Mouse (Mus musculus) Muller cell, postnatal 12 days (primary cell): ENCODE data around the gene Fam98b.

Experiments
- DNase-seq: peaks from one replicate; pipeline ENCODE4 v3.0.0-alpha.2; 2015; ENCODE audit errors: inconsistent ontology term

The Fam98b gene

DNA sequence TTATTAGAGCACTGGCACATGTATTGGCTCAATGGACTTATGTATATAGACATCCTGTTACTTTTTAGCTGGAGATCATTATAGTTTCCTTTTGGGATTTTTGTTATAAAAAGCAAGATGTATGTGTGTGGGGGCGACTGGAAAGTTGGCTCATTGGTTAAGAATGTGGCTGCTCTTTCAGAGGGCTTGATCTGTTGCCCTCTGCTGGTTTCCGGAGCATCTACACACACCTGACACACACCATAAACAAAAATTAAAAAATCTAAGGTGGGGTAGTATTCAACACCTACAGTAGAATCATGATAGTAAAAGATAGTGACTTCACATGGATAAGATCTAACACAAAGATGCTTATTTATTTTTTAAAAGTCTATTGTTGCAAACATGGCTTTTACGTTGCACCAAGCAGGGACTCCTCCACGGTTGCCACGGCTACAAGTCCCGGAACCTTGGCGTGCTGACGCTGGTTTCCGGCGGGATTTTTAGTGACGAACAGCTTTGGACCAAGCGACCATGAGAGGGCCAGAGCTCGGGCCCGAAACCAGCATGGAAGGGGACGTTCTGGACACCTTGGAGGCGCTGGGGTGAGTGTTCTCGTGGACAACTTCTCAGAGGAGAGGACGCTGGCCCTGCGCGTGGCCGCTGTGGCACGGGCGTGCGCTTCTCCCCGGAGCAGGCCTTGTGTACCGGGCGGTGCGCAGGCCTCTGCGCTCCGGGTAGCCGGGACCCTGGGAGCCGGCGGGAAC is at the start of gene Fam98b:
Fam98b (plus strand) TSS at position 485 of the 746 bp plus-strand sequence.
- peak; percentile 94 for DNase-seq

DNA sequence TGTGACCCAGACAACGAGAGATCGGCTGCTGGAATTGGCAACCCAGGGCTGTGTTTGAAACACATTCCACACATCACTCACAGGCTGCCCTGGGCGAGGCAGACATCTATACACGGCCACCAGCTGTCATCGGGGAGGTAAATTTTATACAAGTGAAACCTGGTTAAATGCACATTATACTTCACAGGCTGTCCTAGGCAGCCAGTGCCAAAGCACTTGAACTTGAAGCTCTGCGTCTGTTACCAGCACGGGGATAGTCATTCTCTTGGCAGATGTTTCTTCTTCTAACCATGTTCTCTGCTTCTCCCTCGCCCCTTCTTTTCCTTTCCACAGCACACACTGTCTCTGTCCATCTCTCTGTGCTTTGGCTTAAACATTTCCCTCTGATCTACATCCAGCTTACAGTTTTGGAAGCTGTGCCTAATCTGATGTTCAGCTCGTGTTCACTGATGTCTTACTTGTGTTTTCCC is 48.6 kb upstream of the Fam98b start:
- no peak for DNase-seq

DNA sequence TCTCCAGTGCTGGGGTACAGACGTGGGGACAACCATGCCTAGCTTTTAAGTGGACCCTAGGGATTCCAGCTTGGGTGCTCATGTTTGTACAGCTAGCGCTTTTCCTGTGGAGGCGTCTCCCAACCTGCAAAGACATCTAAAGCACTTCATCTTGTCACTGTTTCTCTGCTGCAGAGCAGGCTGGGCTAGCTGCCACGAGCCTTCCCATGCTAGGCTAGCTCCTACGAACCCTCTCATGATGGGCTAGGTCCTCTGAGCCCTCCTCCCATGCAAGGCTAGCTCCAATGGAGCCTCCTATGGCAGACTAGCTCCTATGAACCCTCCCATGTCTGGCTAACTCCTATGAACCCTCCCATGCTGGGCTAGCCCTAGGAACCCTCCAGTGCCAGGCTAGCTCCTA is 46.2 kb upstream of the Fam98b start:
- no peak for DNase-seq

DNA sequence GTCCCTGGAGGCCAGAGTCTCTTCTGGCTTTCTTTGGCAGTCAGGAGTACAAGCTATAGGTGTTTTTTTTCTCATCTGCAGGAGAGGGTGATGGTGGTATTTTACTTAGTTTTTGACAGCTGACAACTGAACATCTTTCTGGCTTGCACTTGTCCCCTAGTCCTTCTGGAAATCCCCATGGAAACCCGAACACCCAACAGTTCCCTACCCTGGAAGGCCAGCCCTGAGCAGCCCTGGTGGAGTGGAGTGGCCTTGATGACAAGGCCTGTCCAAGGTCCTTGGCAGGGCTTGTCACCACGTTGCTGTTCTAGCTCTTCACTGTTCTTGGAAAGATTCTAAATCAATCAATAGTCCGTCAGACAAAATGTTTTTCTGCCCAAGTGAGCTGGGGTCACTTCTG is 45.0 kb upstream of the Fam98b start:
- DNase-seq, result no peak

DNA sequence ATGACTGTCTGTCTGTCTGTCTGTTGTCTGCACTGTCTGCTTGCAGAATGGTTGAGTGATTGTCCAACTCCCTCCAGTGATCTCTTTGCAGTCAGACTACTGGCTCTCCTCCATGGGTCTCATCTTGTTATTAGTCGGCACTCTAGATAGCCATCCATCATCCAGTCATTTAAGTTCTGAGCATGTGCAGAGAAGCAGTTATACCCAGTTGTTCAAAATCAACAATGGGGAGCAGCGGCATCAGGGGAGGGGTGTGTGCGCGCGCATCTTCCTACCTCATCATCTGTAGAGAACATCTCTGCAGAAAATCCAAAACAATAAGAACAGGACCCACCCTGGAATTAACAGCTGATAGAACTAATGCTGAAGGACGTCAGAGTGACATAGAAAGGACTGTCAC is 44.5 kb upstream of the Fam98b start:
- no peak for DNase-seq

DNA sequence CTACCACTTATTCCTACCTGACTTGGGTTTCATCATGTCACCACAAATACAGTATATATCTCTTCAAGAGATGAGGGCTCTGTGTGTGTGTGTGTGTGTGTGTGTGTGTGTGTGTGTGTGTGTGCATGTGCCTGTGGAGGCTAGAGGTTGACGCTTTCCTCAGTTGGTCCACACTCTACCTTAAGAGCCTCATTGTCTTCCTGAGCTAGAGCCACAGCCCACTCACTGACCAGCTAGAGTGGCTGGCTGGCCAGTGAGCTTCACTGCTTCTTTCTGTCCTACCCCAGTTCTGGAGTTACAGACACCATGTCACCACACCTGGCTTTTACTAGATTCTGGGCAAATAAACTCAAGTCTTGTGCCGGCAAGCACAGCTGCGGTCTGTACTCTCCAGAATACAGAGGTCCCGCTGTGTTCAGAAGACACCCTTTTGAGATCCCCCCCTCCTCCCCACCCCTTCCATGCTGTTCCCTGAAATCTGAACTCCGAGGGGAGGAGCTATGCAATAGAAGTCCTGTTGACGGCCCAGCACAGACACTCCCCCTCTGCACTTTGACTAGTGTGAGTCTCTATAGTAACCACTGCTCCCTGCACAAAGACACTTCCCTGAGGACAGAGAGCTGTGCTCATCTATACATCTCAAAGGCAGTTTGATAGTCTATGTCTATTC is 39.0 kb upstream of the Fam98b start:
- DNase-seq, result peak; percentile 71

DNA sequence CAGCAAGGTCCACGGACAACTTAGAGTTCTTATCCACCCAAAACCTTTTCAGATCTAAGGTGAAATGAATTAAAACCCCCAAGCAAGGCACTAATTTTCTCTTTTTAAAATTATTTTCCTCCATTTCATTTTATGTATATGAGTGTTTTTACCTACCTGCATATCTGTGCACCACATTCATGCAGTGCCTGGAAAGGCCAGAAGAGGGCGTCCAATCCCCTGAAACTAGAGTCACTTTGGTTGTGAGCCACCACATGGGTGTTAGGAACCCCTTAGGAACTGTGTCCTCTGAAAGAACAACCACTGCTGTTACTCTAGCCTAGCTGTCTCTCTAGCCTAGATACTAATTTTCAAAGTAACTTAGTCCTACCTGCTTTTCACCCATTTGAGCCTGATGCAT is 33.4 kb upstream of the Fam98b start:
- DNase-seq, result no peak

DNA sequence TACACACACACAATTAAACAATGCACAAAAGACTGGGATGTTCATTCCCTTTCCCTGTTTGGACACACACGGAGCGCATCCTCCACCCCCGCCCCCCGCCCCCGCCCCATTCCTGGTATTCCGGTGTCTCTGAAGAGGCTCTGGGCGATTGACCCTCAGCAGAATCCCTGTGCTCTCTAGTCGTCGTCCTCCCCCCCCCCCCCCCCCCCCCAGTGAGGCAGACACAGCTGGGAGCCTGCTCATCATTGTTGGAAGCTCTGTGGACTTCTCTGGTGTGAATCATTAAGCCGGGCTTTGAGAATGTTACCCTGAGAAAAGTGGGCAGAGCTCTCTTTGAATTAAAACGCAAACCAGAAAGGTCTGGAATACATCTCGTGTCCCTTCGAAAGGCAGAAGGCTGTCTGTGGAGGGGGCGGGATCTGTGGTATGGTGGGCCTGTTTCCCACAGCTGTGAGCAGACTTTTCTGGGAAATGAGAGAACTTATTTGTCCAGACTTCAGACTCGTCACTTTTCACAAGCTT is 31.8 kb upstream of the Fam98b start:
- DNase-seq, result peak; percentile 70

DNA sequence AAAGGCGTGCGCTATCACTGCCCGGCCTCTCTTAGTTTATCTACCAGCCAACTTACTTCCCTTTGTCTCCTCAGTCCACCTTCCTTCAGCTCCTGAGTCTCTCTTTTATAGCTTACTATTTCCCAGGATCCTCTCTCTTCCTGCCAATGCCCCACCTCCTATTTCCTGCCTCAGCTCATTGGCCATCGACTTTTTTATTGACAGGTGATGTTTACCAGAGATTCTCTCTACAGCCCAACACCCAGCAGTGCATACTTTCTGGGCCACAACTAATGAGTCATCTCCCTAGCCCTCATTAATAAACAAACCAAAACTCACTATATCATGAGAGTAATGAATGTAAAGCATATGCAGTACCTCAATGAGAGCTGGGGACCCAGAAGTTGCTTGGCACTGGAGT is 30.0 kb upstream of the Fam98b start:
- no peak for DNase-seq

DNA sequence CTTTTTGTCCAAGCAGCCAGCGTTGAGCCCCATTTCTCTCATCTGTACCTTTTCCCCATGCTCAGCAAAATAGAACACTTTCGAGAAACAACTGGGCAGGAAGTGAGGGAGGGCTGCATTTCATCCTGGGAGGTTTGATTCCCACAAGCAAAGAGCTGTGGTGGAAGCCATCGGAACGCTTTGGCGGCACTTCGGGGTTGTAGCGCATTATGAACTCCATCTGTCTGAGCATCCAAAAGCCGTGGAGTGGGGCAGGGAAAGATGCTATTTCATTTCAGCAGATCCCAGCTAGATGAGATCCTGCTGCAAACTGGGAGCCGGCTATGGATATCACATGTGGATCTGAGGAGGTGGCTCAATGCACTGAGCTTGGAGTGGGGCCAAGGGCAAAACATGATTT is 26.9 kb upstream of the Fam98b start:
- no peak for DNase-seq

DNA sequence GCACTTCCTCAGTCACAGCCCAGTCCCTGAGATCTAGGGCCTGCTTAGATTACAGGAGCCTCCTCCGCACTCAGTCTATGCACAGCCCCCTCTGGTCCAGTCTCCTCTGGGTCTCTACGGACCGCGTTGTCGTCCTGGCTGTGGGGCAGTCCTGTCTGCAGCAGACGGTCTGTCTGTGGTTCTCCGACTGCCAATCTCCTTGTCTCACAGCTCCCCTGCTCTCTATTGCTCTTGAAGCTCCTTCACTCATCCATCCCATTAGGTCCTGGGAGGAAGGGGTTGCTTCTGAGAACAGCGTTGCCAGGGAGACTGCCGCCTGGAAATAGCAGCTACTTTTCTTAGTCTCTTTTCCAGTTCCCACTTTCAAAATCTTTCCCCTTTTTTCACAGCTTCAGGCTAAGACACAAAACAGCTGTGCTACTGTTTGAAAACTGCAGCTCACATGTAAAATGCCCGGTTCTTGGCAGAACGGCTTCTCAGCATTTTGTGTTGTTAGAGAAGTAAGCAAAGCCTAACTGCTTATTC is 20.9 kb upstream of the Fam98b start:
- no peak for DNase-seq

DNA sequence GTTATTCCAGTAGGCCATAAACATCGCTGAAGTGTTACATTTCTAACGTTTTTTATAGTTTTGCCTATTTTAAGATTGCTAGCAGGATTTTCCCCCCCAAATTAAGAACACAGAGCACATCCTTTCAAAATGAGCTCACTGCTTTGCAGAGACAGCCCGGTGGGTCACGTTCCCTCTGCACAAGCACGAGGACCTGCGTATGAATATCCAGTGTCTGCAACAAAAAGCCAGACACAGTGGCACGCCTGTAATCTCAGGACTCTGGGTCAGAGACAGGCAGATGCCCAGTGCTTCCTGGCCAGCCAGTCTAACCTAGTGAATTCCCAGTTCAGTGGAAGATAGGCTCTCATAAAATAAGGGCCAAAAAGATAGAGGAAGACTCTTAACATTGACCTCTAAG is 19.3 kb upstream of the Fam98b start:
- DNase-seq, result no peak

DNA sequence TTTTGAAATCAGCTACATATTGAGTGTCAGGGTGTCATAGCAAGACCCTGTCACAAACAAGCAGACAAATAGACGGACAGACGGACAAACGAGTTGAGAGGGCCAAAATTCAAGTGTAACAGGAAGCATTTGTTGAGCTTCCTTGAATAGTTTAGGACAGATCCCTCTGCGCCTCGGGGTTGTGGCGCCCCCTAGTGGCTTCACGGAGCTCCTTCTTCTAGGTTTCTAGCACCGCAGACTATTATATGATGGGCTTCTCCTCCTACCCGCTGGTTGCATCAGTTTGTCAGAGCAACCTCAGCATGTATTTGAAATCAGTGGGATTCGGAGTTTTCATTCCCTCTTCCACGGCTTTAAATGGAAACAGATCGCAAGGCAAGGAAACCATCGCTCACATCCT is 18.3 kb upstream of the Fam98b start:
- peak; percentile 88 for DNase-seq

DNA sequence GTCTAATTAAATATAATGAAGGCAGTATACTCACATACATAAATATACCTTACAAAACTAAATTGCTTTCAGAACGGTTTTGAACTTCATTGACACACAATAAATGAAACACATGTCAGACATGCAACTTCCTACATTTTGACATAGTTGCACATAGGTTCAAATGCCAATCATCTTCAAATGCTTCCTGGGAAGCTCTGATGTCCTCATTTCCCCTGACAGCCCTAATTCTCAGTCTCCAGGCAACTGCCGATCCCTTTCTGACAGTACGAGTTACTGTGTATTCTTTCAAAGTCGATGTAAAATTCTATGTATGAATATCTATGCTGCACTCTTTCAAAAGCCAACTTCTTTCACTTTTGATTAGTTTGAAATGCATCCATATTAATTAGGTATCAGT is 7.6 kb upstream of the Fam98b start:
- no peak for DNase-seq

DNA sequence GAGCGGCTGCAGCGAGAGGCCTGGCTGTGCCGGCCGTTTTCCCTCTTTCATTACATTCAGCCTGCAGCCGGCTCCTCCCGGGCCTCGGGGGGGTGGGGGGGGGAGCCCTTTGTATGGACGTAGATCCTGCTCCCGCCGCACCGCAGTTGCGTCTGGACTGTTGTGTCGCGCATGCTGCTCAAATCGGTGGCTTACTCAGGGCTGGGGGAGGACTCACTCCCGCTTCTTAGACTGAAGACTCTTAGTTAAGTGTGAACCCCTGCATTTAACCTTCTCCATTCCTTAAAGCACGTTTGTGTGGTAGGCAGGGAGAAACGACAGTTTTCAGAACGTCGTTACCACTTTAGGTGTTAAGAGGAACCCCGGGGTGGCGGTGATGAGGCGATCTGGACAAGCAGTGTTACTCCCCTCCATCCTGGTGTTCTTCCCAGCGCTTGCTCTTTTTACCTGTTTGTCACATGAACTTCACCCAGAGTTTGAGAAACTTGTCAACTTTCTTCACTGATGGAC is 517 bp downstream of the Fam98b start:
- DNase-seq, result no peak

DNA sequence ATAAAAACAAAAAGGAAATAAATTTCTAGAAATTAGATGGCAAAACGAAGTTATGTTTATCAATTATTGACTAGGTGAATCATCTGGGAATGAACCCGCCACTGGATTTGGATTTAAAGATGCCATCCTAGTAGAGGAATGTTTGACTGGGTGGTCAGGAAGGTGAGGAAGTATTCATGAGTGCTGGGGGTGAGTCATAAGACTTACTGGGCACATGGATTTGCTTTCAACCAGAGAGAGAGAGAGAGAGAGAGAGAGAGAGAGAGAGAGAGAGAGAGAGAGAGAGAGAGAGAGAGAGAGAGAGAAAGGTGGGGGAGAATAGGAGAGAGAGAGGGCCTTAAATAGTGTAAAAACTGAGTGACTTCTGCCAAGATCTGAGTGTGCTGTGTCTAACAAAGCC is 5.9 kb downstream of the Fam98b start:
- DNase-seq, result no peak

DNA sequence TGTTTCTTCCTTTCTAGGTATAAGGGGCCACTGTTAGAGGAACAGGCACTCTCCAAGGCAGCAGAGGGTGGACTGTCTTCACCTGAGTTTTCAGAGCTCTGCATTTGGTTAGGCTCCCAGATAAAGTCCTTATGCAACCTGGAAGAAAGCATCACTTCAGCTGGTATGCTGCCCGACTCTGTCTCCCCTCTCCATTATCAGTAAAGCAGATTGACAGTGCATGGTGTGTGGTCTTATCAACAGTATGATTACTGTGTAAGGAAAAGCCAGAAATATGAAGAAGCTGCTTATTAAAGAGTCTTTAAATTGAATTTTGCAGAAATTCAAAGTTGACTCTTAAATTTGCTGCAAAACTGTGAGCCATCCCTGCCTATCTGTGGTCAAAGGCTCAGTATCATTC is 8.1 kb downstream of the Fam98b start:
- DNase-seq, result no peak

DNA sequence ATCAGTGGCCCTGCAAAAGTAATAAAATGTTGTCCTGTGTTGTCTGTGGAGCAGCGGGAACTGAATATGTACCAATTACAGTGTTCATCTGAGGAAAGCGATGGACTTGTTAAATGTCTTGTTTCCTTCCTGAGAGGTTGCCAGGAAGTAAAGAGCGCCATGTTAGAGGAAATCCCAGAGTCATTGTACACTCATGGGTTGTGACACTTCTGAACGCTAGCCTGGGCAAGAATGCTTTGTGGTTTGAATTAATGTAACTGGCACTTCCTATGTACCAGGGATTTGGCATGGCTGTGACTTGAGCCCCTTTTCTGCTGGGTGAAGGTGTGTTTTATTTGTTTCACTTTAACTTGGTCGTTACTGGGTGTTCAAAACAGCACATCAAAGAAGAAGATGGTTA is 12.6 kb downstream of the Fam98b start:
- no peak for DNase-seq

DNA sequence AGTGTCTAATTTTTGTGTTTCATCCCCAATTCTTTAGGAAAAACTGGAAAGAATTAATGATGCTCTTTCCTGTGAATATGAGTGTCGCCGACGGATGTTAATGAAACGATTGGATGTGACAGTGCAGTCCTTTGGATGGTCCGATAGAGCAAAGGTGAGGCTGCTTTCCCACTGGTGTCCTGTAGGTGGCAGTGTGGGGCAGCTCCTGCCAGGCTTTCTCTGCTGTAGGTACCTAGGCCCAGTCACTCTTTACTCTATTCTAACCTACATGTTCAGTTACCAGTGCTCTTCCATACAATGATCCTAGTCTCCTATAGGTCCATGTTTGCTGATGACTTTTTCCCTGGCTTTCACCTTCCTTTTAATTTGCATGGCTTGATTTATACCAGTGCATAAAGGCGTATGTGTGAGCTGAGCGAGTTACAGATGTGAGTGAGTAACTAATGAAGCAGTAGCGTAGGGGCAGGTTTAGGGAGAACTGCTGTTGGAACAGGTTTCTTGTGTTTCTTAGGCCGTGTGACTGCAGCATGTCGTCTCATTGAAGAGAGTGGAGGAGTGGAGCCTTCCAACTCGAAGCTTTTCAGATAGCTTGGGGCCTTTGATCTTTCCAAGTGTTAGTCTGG is 14.4 kb downstream of the Fam98b start:
- DNase-seq, result peak; percentile 26

DNA sequence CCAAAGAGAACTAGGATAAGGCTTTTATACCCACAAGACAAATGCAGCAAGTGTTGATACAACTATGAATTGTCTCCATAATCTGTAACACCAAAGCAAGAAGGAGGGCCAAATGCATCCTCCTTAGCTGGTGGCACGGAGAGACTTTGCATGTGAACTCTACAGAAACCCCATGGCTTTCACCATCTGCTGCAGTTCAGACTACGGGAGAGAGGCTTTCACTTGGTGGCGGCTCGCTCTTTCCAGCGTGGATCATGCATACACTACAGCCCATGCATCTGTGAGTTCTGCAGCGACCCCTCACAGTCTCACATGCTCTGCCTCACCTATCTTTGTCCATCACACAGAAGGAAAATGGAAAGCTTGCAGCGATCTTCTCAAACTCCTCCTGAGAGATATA is 38.8 kb downstream of the Fam98b start:
- DNase-seq, result no peak

DNA sequence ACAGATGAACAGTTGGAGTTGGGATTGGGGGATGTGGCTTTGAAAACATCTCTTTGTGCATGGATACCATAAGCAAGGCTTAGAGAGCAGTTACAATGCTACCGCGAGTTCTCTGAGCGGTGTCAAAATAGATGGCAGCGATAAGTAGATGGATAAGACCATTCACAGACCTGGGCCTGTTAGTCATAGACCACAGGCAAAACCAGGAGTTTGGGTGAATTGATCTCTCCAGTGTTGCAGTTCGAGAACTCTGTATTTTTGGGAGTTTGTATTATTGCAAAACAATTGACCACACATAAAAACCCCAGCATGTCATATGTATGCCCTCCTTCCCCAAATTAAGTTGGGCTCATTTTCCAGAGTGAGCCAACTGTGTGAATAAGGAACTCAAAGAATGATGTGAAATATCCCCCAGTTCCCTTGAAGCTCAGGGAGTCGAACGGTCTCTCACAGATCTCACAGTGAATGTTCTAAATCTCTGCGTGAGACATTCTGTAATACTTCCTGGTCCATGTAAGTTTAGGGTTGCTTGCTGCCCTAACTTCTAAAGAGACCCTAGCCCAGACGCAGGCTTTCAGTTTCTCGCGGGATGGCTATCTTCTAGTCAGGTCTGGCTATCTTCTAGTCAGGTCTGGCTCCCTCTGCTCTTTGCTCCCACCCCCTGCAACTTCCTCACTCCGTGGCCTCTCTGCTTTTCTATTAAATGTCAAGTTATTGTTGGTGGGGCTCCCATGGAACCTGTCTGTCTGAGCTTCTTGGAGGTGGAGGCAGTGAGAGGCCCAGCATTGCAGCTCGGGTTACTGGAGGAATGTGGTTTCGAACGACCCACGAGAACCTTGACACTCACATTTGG is 50.3 kb downstream of the Fam98b start:
- DNase-seq, result no peak
